Mouse (Mus musculus): ENCODE results near the gene Olfr1276.

Gene Olfr1276

GRCm38 (mm10) chr2:111254216-111254615, at the start of gene Olfr1276:
Gene Olfr1276, plus strand, starts transcription at chr2:111254516.
- ATAC-seq (ENCODE audit: insufficient number of reproducible peaks, low FRiP score, low TSS enrichment) = no peak

GRCm38 (mm10) chr2:111229502-111229901, 24.8 kb upstream of the Olfr1276 start, which contains the start of gene 4930430A15Rik:
Gene 4930430A15Rik, minus strand, starts transcription at chr2:111229602.
- ATAC-seq (ENCODE audit: insufficient number of reproducible peaks, low FRiP score, low TSS enrichment) = no peak

GRCm38 (mm10) chr2:111235186-111235585, 19.1 kb upstream of the Olfr1276 start, which contains the start of gene Olfr1275:
Gene Olfr1275, minus strand, starts transcription at chr2:111235286.
- no peak for ATAC-seq (ENCODE audit: insufficient number of reproducible peaks, low FRiP score, low TSS enrichment)

GRCm38 (mm10) chr2:111274006-111274405, 19.7 kb downstream of the Olfr1276 start, which contains the start of gene Olfr1277:
Gene Olfr1277, minus strand, starts transcription at chr2:111274106.
- no peak for ATAC-seq (ENCODE audit: insufficient number of reproducible peaks, low FRiP score, low TSS enrichment)

GRCm38 (mm10) chr2:111289836-111290235, 35.5 kb downstream of the Olfr1276 start, which contains the start of gene Olfr1278:
Gene Olfr1278, plus strand, starts transcription at chr2:111290136.
- no peak for ATAC-seq (ENCODE audit: insufficient number of reproducible peaks, low FRiP score, low TSS enrichment)

GRCm38 (mm10) chr2:111298541-111298940, 44.2 kb downstream of the Olfr1276 start:
- ATAC-seq (ENCODE audit: insufficient number of reproducible peaks, low FRiP score, low TSS enrichment) = no peak

GRCm38 (mm10) chr2:111300374-111300773, 46.1 kb downstream of the Olfr1276 start, which contains the start of gene Olfr1279:
Gene Olfr1279, plus strand, starts transcription at chr2:111300635.
- ATAC-seq (ENCODE audit: insufficient number of reproducible peaks, low FRiP score, low TSS enrichment) = no peak

Measured in cerebellum, adult (tissue).